Mouse (Mus musculus): ENCODE results near the gene Ints4. TPM values are rescaled to one million over a fixed set of nuclear protein-coding genes. Genes with fewer than 3 reads are reported as not detected.

Gene Ints4
- polyA plus RNA-seq, 1 experiment from 2014 or later = 43.3 TPM

Other genes with a start within 250 kb of the Ints4 start
- 3.0 and 3.2 TPM in 2 replicates for gene Usp35, start 148.9 kb upstream of the Ints4 start, polyA plus RNA-seq (2015; fragmentation: Nextera tagmentation; extraction: Ambion mirVana)
- 7.7 and 7.9 TPM in 2 replicates for gene Kctd21, start 148.6 kb upstream of the Ints4 start, polyA plus RNA-seq (2015; fragmentation: Nextera tagmentation; extraction: Ambion mirVana)
- gene Alg8, start 109.3 kb upstream of the Ints4 start, polyA plus RNA-seq (2015; fragmentation: Nextera tagmentation; extraction: Ambion mirVana) = 13.1 and 14.5 TPM in 2 replicates
- 431 and 501 TPM in 2 replicates for gene Ndufc2, start 81.0 kb upstream of the Ints4 start, polyA plus RNA-seq (2015; fragmentation: Nextera tagmentation; extraction: Ambion mirVana)
- 4.2 and 4.6 TPM in 2 replicates for gene Thrsp, start 63.2 kb upstream of the Ints4 start, polyA plus RNA-seq (2015; fragmentation: Nextera tagmentation; extraction: Ambion mirVana)
- gene Kctd14, start 29.6 kb upstream of the Ints4 start, polyA plus RNA-seq (2015; fragmentation: Nextera tagmentation; extraction: Ambion mirVana) = 1.2 and 1.8 TPM in 2 replicates
- 56.7 and 61.8 TPM in 2 replicates for gene Aamdc, start 98.5 kb downstream of the Ints4 start, polyA plus RNA-seq (2015; fragmentation: Nextera tagmentation; extraction: Ambion mirVana)
- 23.0 and 25.0 TPM in 2 replicates for gene Rsf1, start 98.9 kb downstream of the Ints4 start, polyA plus RNA-seq (2015; fragmentation: Nextera tagmentation; extraction: Ambion mirVana)
- 184 TPM in 2 replicates for gene Clns1a, start 215.7 kb downstream of the Ints4 start, polyA plus RNA-seq (2015; fragmentation: Nextera tagmentation; extraction: Ambion mirVana)